Mouse (Mus musculus): ENCODE measurements around the gene Vstm2b. TPM values are rescaled to one million over a fixed set of nuclear protein-coding genes. Genes with fewer than 3 reads are reported as not detected.
A peak's percentile ranks its signal among the peaks of the same experiment; 100 is the strongest.

The Vstm2b gene
- 1.6 and 1.8 TPM in 2 replicates for polyA plus RNA-seq (2016; fragmentation: Nextera tagmentation; extraction: Ambion mirVana)

DNA sequence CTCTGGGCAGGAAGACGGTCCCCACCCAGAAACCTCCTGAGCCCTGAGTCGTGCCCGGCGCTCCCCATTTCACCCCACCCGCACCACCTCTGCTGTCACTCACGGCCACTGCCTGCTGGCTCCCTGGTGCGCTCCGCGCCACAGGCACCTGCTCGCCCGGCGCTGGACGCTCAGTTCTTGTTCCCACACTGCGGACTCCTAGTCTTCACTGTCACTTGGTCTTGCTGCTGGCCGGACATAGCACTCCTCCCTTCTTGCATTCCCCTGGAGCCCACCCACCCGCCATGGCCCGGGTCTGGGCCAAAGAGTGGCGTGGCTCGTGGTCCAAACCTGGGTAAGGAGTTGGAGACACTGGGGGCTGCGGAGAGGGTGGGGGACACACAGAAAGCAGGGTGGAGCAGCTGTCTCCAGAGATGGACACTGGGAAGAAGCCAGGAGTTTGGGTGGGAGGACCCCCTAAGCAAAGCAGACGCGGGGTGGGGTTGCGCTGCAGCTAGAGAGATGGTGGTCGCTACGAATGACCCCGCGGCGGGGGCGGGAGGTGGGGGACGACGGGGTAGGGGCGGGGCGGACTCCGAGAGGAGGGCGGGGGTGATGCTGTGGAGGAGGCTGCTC is at the start of gene Vstm2b:
Gene Vstm2b (plus strand): TSS at position 233 of the 615 bp plus-strand sequence.
- Histone ChIP-seq H3K4me3 (peak within 1 kb of the TSS; percentile 63), H3K36me3 (no peaks in the 10 kb centered on the region), H3K9me3 (replicated peaks) (no peaks in the 10 kb centered on the region), H3K27me3 (ENCODE audit: low read depth, poor library complexity, severe bottlenecking) (peaks cover 78% of the 10 kb centered on the region), H3K27ac (peak within 1 kb of the TSS; percentile 64), H3K4me1 (peaks cover 29% of the 10 kb centered on the region)
- 3% methylated on average over 32 of the region's 35 CpGs for WGBS
- DNase-seq (ENCODE audit: low spot score), result peak; percentile 61

DNA sequence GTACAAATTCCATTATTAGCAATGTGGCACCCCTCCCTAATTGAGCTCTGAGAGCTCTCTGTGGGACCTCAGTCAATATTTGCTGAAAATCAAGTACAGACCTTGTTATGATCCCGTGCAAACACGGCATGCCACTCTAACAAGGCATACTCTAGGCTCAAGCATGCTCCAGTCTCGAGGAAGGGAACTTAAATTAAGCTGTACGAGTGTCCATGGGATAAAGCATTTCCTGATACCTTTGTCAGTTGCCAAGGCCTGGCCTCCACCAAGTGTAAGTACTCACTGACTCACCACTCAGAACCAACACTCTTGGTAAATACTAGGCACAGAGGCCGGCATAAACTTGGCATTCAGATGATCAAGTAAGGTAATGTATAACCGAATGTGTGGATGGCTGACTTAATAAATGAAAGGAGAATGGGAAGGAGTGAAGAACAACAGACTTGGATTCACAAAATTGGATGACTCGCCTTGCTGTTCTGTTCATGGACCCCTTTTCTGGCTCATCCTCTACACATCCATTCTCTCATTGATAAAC is 42.0 kb upstream of the Vstm2b start:
- WGBS, result 89% methylated on average over 7 of the region's 7 CpGs
- H3K27ac ChIP-seq, result no peak overlapping the region

DNA sequence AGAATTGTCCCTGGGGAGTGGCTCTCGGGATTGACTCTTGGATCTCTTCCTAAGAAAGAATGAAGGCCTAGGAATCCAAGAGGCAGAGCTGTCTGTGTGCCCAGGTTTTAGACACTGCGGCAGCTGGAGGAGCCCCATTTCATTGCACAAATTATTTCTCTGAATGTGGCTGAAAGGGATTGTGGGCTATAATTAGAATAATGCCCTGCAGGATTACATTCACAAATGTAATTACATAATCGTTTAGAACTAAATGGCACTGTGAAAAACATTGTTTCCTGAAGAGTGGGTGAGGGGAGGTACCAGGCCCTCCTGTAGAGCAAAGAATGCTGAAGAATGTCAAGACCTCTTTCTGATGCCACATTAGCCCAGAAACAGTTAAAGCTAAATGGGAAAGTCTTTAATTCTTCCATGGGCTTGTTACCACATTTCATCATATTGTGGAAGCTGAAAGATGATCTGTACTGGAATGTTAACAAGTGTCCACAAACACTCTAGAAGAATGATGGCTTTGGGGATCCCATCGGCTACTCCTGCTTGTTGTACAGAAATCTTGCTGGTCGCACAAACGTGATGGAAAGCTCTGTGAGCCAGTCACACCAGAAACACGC is 24.6 kb upstream of the Vstm2b start:
- no peak overlapping the region for H3K4me3 ChIP-seq
- WGBS, result 76% methylated on average over 7 of the region's 7 CpGs
- no peak for DNase-seq (ENCODE audit: low spot score)

More for the DNA sequence above, 42.0 kb upstream of the Vstm2b start:
- Histone ChIP-seq H3K27me3 (ENCODE audit: low read depth, poor library complexity, severe bottlenecking) (no peaks in the 10 kb centered on the region), H3K4me3 (no peak overlapping the region), H3K9me3 (replicated peaks) (no peaks in the 10 kb centered on the region), H3K36me3 (no peaks in the 10 kb centered on the region), H3K4me1 (no peaks in the 10 kb centered on the region)
- DNase-seq (ENCODE audit: low spot score), result no peak

GRCm38 (mm10) chr7:40884855-40885489 is 13.2 kb upstream of the Vstm2b start:
- no peaks in the 10 kb centered on the region for H3K36me3 ChIP-seq
- WGBS, result 71% methylated on average over 8 of the region's 8 CpGs
- H3K9me3 ChIP-seq (replicated peaks), result no peaks in the 10 kb centered on the region
- no peak for DNase-seq (ENCODE audit: low spot score)
- no peaks in the 10 kb centered on the region for H3K27me3 ChIP-seq (ENCODE audit: low read depth, poor library complexity, severe bottlenecking)
- no peaks in the 10 kb centered on the region for H3K4me1 ChIP-seq
- H3K27ac ChIP-seq, result no peak overlapping the region
- no peak overlapping the region for H3K4me3 ChIP-seq

More for the DNA sequence above, 24.6 kb upstream of the Vstm2b start:
- no peak overlapping the region for H3K27ac ChIP-seq
- H3K9me3 ChIP-seq (replicated peaks), result no peaks in the 10 kb centered on the region
- H3K36me3 ChIP-seq, result no peaks in the 10 kb centered on the region
- no peaks in the 10 kb centered on the region for H3K4me1 ChIP-seq
- H3K27me3 ChIP-seq (ENCODE audit: low read depth, poor library complexity, severe bottlenecking), result no peaks in the 10 kb centered on the region

DNA sequence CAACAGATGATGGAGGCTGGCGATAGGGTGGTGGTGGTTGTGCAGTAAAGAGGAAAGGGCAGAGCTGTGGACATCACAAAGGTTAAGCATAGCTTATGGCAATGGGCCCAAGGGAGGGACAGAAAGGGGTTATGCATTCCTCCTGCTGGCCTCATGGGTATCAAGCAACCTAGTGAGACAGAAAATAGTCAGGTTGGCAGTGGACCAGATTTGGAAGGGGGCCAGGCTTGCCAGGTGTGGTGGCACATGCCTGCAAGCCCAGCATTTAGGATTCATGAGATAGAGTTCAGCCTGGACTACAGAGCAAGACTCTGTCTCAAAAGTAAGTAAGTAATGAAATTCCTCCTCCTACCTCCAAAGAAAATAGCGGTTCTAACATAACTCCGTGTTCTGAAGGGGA is 9.8 kb upstream of the Vstm2b start:
- Histone ChIP-seq H3K27ac (no peak overlapping the region), H3K36me3 (no peaks in the 10 kb centered on the region), H3K27me3 (ENCODE audit: low read depth, poor library complexity, severe bottlenecking) (no peaks in the 10 kb centered on the region), H3K9me3 (replicated peaks) (no peaks in the 10 kb centered on the region), H3K4me3 (no peak overlapping the region), H3K4me1 (no peaks in the 10 kb centered on the region)
- no peak for DNase-seq (ENCODE audit: low spot score)
- WGBS, result 87% methylated on average over 3 of the region's 3 CpGs

DNA sequence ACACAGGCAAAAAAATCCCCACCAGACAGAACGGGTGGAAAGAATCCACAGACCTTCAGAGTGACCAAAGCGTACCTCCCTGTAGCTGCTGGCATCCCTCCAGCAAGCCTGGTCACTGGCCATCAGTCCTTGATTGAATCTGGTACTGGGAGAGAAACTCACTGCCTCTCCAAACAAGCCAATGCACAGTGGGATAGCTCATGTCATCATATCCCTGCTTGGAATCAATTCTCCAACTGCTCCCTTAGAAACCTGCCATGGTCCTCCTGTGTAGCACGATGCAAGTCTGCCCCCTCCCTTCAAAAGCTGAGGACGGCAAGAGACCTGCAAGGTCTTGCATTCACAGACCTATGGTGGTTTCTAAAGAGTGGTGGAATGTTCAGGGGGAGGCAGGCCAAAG is 1.2 kb upstream of the Vstm2b start:
- Histone ChIP-seq H3K4me1 (peaks cover 25% of the 10 kb centered on the region), H3K27me3 (ENCODE audit: low read depth, poor library complexity, severe bottlenecking) (peaks cover 66% of the 10 kb centered on the region), H3K27ac (no peak overlapping the region), H3K36me3 (no peaks in the 10 kb centered on the region), H3K9me3 (replicated peaks) (no peaks in the 10 kb centered on the region), H3K4me3 (no peak overlapping the region)
- 78% methylated on average over 4 of the region's 4 CpGs for WGBS
- no peak for DNase-seq (ENCODE audit: low spot score)

- Histone ChIP-seq H3K27me3 (ENCODE audit: low read depth, poor library complexity, severe bottlenecking) (peaks cover 84% of the 10 kb centered on the region), H3K27ac (peak overlapping the region; percentile 64), H3K9me3 (replicated peaks) (no peaks in the 10 kb centered on the region), H3K4me1 (peaks cover 29% of the 10 kb centered on the region), H3K36me3 (no peaks in the 10 kb centered on the region), H3K4me3 (peak overlapping the region; percentile 63)
- DNase-seq (ENCODE audit: low spot score), result no peak
- WGBS, result under 1% methylated on average over 65 of the region's 70 CpGs
These were observed 715 bp downstream of the Vstm2b start for GRCm38 (mm10) chr7:40898711-40899375.

DNA sequence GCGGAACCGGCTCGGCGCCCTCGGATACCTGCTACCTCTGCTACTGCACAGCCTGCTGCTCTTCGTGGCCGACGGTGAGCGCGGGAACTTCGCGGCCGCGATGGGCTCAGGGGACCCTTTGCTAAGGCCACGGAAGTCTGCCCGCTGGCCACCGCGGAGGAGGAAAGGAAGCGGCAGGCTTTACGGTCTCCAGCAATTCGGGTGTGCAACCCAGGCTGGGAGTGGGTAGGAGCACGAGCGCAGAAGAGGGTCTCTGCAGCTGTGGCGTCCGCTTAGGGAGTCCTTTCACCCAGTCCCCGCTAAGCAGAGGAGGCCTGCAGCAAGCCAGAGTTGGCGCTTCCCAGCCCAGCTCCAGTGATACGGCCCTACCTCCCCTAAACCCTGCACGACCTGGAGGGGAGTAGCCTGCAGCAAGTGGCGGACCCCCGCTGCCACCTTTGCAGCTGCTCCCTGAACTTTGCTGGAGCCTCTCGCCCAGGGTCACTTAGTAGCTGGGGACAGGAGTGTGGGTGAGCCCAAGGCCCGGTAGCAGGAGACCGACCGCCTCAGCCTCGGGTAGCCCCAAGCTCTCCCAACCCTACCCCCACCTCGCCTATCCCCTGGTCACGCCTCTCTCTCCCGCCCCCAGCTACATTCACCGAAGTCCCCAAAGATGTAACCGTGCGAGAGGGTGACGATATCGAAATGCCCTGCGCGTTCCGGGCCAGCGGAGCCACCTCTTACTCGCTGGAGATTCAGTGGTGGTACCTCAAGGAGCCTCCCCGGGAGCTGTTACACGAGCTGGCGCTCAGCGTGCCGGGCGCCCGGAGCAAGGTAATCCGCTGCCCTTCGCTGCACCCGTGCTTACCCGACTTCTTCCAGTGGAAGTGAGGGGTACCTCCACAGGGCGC is 1.5 kb downstream of the Vstm2b start:
- Histone ChIP-seq H3K4me1 (peaks cover 29% of the 10 kb centered on the region), H3K27ac (peak overlapping the region; percentile 64), H3K4me3 (peak overlapping the region; percentile 63), H3K9me3 (replicated peaks) (no peaks in the 10 kb centered on the region), H3K36me3 (no peaks in the 10 kb centered on the region), H3K27me3 (ENCODE audit: low read depth, poor library complexity, severe bottlenecking) (peaks cover 90% of the 10 kb centered on the region)
- DNase-seq (ENCODE audit: low spot score), result peak; percentile 75
- WGBS, result under 1% methylated on average over 61 of the region's 61 CpGs

DNA sequence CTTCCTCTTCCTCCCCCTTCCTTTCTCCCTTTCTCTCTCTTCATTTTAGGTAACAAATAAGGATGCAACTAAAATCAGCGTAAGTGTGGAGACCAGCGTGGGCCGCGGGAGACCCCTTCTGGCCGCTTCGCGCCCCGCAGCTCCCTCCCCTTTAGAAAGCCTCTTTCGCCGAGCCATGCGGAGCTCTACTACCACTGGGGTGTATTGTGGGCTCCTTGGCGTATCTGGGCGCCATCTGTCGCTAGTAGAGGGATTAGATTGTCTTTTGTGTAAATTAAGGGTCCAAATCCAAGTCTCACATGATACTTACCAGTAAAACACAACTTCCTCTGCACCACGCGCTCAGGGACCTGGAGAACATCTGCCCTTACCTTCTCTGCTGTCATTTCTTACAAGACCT is 3.1 kb downstream of the Vstm2b start:
- no peak overlapping the region for H3K27ac ChIP-seq
- no peaks in the 10 kb centered on the region for H3K36me3 ChIP-seq
- peaks cover 82% of the 10 kb centered on the region for H3K27me3 ChIP-seq (ENCODE audit: low read depth, poor library complexity, severe bottlenecking)
- peaks cover 29% of the 10 kb centered on the region for H3K4me1 ChIP-seq
- no peak overlapping the region for H3K4me3 ChIP-seq
- peak; percentile 79 for DNase-seq (ENCODE audit: low spot score)
- no peaks in the 10 kb centered on the region for H3K9me3 ChIP-seq (replicated peaks)
- under 1% methylated on average over 16 of the region's 16 CpGs for WGBS

DNA sequence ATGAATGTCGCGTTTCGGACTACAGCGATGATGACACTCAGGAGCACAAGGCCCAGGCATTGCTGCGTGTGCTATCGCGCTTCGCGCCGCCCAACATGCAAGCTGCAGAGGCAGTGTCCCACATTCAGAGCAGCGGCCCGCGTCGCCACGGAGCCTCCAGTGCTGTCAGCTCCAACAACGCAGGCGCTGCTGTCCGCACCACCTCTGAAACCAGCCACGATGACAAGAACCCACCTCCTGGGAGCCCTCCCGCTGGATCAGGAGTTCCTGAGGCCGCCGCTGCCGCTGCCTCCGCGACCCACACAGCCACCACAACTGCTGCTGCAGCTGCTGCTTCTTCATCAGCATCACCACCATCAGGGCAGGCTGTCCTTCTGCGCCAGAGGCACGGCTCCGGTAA is 4.4 kb downstream of the Vstm2b start:
- Histone ChIP-seq H3K9me3 (replicated peaks) (no peaks in the 10 kb centered on the region), H3K27ac (no peak overlapping the region), H3K27me3 (ENCODE audit: low read depth, poor library complexity, severe bottlenecking) (peaks cover 68% of the 10 kb centered on the region), H3K36me3 (no peaks in the 10 kb centered on the region), H3K4me1 (peaks cover 29% of the 10 kb centered on the region), H3K4me3 (peak overlapping the region; percentile 33)
- peak; percentile 36 for DNase-seq (ENCODE audit: low spot score)
- 5% methylated on average over 28 of the region's 28 CpGs for WGBS

GRCm38 (mm10) chr7:40906484-40906883 is 8.4 kb downstream of the Vstm2b start:
- Histone ChIP-seq H3K36me3 (no peaks in the 10 kb centered on the region), H3K27me3 (ENCODE audit: low read depth, poor library complexity, severe bottlenecking) (peaks cover 29% of the 10 kb centered on the region), H3K4me3 (no peak overlapping the region), H3K9me3 (replicated peaks) (no peaks in the 10 kb centered on the region), H3K4me1 (peaks cover 4% of the 10 kb centered on the region; the same call in 1 of the 2 replicates), H3K27ac (no peak overlapping the region)
- no peak for DNase-seq (ENCODE audit: low spot score)
- WGBS, result 85% methylated on average over 1 of the region's 1 CpGs

DNA sequence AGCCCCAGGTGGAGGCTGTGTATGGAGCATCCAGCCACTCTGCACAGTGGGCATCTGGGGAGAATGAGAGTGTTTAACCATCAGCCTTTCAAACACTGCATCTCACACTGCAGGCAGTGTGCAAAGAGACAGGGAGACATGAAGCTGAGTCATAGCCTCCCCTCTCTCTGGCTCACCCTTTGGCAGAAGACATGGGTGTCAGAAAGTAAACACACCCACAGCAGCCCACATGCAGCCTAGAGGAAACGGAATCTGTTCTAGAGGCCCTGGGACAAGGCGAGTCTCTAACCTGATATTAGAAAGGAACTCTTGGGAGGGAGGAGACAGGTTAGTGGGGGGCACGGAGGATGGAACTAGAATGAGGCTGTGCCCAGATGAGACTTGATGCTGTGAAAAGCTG is 18.6 kb downstream of the Vstm2b start:
- no peak overlapping the region for H3K27ac ChIP-seq
- WGBS, result 95% methylated on average over 3 of the region's 3 CpGs
- no peaks in the 10 kb centered on the region for H3K4me1 ChIP-seq
- no peaks in the 10 kb centered on the region for H3K9me3 ChIP-seq (replicated peaks)
- no peak for DNase-seq (ENCODE audit: low spot score)
- no peak overlapping the region for H3K4me3 ChIP-seq
- no peaks in the 10 kb centered on the region for H3K27me3 ChIP-seq (ENCODE audit: low read depth, poor library complexity, severe bottlenecking)
- no peaks in the 10 kb centered on the region for H3K36me3 ChIP-seq

Data from limb, embryonic 10.5 days (tissue).